ENCODE assay signal across 29 mouse cellular contexts in the genomic region with DNA sequence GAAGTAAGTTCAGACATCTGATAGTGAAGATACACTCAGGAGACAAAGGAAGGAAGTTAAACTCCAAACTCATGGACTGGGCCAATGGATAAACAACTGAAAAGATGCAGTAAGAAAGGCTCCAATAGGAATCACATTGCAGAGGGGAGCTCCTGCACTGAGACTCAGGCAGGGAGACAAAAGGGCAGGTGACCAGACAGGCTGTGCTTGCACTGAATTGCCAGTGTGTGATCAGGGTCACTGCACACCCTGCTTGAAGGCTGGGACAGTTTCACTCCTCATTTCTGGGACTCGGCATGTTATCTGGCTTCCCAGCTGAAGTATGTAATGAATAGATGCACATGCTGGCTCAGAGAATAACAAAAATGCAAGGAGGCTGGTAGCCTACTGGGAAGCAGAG. TPM values are rescaled to one million over a fixed set of nuclear protein-coding genes. Genes with fewer than 3 reads are reported as not detected.
A peak's percentile ranks its signal among the peaks of the same experiment; 100 is the strongest.
DNase-seq lines count a peak whose midpoint lies in the region; ATAC-seq and TF ChIP-seq lines count a peak whose summit lies in the region.
"Had no signal": no experiment of that assay in that cellular context is flagged by ENCODE, and none has a peak within 500 bp of the region (broad histone marks: within the 10 kb centered on the region; RNA-seq: fewer than 3 reads in every experiment).

No protein-coding gene starts in this region.

- ATAC-seq in kidney, embryonic 15.5 days (replicated peaks; ENCODE audit: low FRiP score): peak; percentile 62; the same call in 1 of the 2 replicates
- 0 out of 2 replicates have a peak, but pooled peaks have one; percentile 47 for ATAC-seq in lung, postnatal 0 days
- ATAC-seq: CD4-positive, CD25-positive, alpha-beta regulatory T cell, adult 4 months; forebrain, embryonic 14.5 days; Patski had no signal

- WGBS in heart, embryonic 10.5 days: 61% methylated on average over 1 of the region's 1 CpGs
- WGBS in kidney, embryonic 15.5 days: 45% methylated on average over 1 of the region's 1 CpGs
- WGBS in lung, postnatal 0 days: 46% methylated on average over 1 of the region's 1 CpGs

- TF ChIP-seq CTCF in lung, postnatal 0 days (IDR thresholded peaks at IDR 0.05): no peak

- H3K9ac ChIP-seq in kidney, embryonic 15.5 days: no peak overlapping the region
- no peak overlapping the region for H3K9ac ChIP-seq in lung, postnatal 0 days (replicated peaks; ENCODE audit: low read depth)
- H3K9ac ChIP-seq: embryonic facial prominence, embryonic 13.5 days; embryonic facial prominence, embryonic 15.5 days; forebrain, embryonic 12.5 days had no signal

- H3K4me3 ChIP-seq in heart, embryonic 10.5 days: no peak overlapping the region
- no peak overlapping the region for H3K4me3 ChIP-seq in kidney, embryonic 15.5 days (replicated peaks)
- no peak overlapping the region for H3K4me3 ChIP-seq in lung, postnatal 0 days (ENCODE audit: low read depth, low read length)
- H3K4me3 ChIP-seq: embryonic facial prominence, embryonic 13.5 days; embryonic facial prominence, embryonic 15.5 days; erythroblast, embryonic 14.5 days; forebrain, embryonic 10.5 days; forebrain, embryonic 12.5 days had no signal

- H3K27me3 ChIP-seq in heart, embryonic 10.5 days (ENCODE audit: insufficient read depth, poor library complexity, severe bottlenecking): no peaks in the 10 kb centered on the region
- no peaks in the 10 kb centered on the region for H3K27me3 ChIP-seq in kidney, embryonic 15.5 days
- no peaks in the 10 kb centered on the region for H3K27me3 ChIP-seq in lung, postnatal 0 days (replicated peaks; ENCODE audit: insufficient read depth, low read length)
- H3K27me3 ChIP-seq: CH12.LX; embryonic facial prominence, embryonic 13.5 days; embryonic facial prominence, embryonic 15.5 days; forebrain, embryonic 12.5 days; Patski had no signal

- no peak overlapping the region for H3K4me2 ChIP-seq in kidney, embryonic 15.5 days
- H3K4me2 ChIP-seq in lung, postnatal 0 days (replicated peaks; ENCODE audit: low read depth, low read length): no peak overlapping the region
- H3K4me2 ChIP-seq: embryonic facial prominence, embryonic 13.5 days; embryonic facial prominence, embryonic 15.5 days; forebrain, embryonic 12.5 days had no signal

- TF ChIP-seq EP300 in lung, postnatal 0 days (IDR thresholded peaks at IDR 0.05): peak; percentile 31; the same call in 1 of the 2 replicates

- H3K4me1 ChIP-seq in heart, embryonic 10.5 days: no peaks in the 10 kb centered on the region
- no peaks in the 10 kb centered on the region for H3K4me1 ChIP-seq in kidney, embryonic 15.5 days
- H3K4me1 ChIP-seq in lung, postnatal 0 days (ENCODE audit: insufficient read depth, low read depth, low read length): no peaks in the 10 kb centered on the region
- H3K4me1 ChIP-seq: embryonic facial prominence, embryonic 13.5 days; embryonic facial prominence, embryonic 15.5 days; forebrain, embryonic 10.5 days; forebrain, embryonic 12.5 days had no signal

- H3K9me3 ChIP-seq in heart, embryonic 10.5 days: no peaks in the 10 kb centered on the region
- no peaks in the 10 kb centered on the region for H3K9me3 ChIP-seq in kidney, embryonic 15.5 days (replicated peaks)
- no peaks in the 10 kb centered on the region for H3K9me3 ChIP-seq in lung, postnatal 0 days (ENCODE audit: low read length)
- H3K9me3 ChIP-seq: embryonic facial prominence, embryonic 13.5 days; embryonic facial prominence, embryonic 15.5 days; forebrain, embryonic 10.5 days; forebrain, embryonic 12.5 days; G1E had no signal

- H3K27ac ChIP-seq in heart, embryonic 10.5 days: no peak overlapping the region
- H3K27ac ChIP-seq in kidney, embryonic 15.5 days: no peak overlapping the region
- no peak overlapping the region for H3K27ac ChIP-seq in lung, postnatal 0 days (ENCODE audit: low read length)
- H3K27ac ChIP-seq: embryonic facial prominence, embryonic 13.5 days; embryonic facial prominence, embryonic 15.5 days; forebrain, embryonic 10.5 days; forebrain, embryonic 12.5 days had no signal

- peak; percentile 36 for DNase-seq in heart, adult 11 months
- no peak for DNase-seq in heart, embryonic 10.5 days (ENCODE audit: low spot score)
- DNase-seq in kidney, postnatal 14 days: no peak
- DNase-seq in lung, postnatal 0 days (ENCODE audit: low spot score): no peak
- DNase-seq in lung, postnatal 36 days: no peak
- peak; percentile 19 for DNase-seq in ovary, postnatal 36 days (ENCODE audit: low spot score)
- DNase-seq in ovary, postnatal 14 days (ENCODE audit: low spot score): no peak
- DNase-seq: adrenal gland, adult 2 months; adrenal gland, postnatal 10 days; adrenal gland, postnatal 25 days; B cell, adult 2 months; cerebellum, adult 11 months; cerebellum, adult 18-20 months; cerebellum, adult 8-10 months; cerebellum, adult 9-11 months; cerebellum, postnatal 14 days; cerebellum, postnatal 36 days; embryo, embryonic 11 days had no signal

- H3K36me3 ChIP-seq in heart, embryonic 10.5 days: no peaks in the 10 kb centered on the region
- H3K36me3 ChIP-seq in kidney, embryonic 15.5 days: no peaks in the 10 kb centered on the region
- no peaks in the 10 kb centered on the region for H3K36me3 ChIP-seq in lung, postnatal 0 days (ENCODE audit: insufficient read depth, low read length)
- H3K36me3 ChIP-seq: embryonic facial prominence, embryonic 13.5 days; embryonic facial prominence, embryonic 15.5 days; forebrain, embryonic 10.5 days; forebrain, embryonic 12.5 days; G1E had no signal

RNA-seq across cellular contexts. Expression of gene Serpinb1b, which starts 15.3 kb away (rescaled TPM):
- polyA plus RNA-seq in heart, embryonic 10.5 days (2016; fragmentation: Nextera tagmentation; extraction: Ambion mirVana): not detected in 2 replicates
- not detected in 2 replicates for polyA plus RNA-seq in kidney, embryonic 15.5 days (2015; fragmentation: Nextera tagmentation; extraction: Ambion mirVana)
- 0.63 and 0.69 TPM in 2 replicates for polyA plus RNA-seq in lung, postnatal 0 days (2015; fragmentation: Nextera tagmentation; extraction: Ambion mirVana)
- polyA plus RNA-seq: CD4-positive, CD25-positive, alpha-beta regulatory T cell, adult 4 months; erythroblast, embryonic 14.5 days; forebrain, embryonic 10.5 days; G1E had no signal

RNA-seq across cellular contexts. Expression of gene Serpinb9b, which starts 35.8 kb away (rescaled TPM):
- polyA plus RNA-seq in heart, embryonic 10.5 days (2016; fragmentation: Nextera tagmentation; extraction: Ambion mirVana): 0.92 and 1.0 TPM in 2 replicates
- 0.14 TPM in 1 of 2 replicates, not detected in the other for polyA plus RNA-seq in kidney, embryonic 15.5 days (2015; fragmentation: Nextera tagmentation; extraction: Ambion mirVana)
- polyA plus RNA-seq in lung, postnatal 0 days (2015; fragmentation: Nextera tagmentation; extraction: Ambion mirVana): 1.9 and 3.1 TPM in 2 replicates
- polyA plus RNA-seq: embryonic facial prominence, embryonic 13.5 days; erythroblast, embryonic 14.5 days; forebrain, embryonic 10.5 days; G1E had no signal

RNA-seq across cellular contexts. Expression of gene Serpinb9, which starts 60.0 kb away (rescaled TPM):
- 4.2 and 4.4 TPM in 2 replicates for polyA plus RNA-seq in heart, embryonic 10.5 days (2016; fragmentation: Nextera tagmentation; extraction: Ambion mirVana)
- polyA plus RNA-seq in kidney, embryonic 15.5 days (2015; fragmentation: Nextera tagmentation; extraction: Ambion mirVana): 8.8 and 9.3 TPM in 2 replicates
- 75.2 and 83.1 TPM in 2 replicates for polyA plus RNA-seq in lung, postnatal 0 days (2015; fragmentation: Nextera tagmentation; extraction: Ambion mirVana)

Comparison
In these comparisons a context has a peak if more than half of its experiments do, and no peak if none do; other contexts are left out.
1. DNase-seq: peak in heart, adult 11 months (single experiment) and ovary, postnatal 36 days (single experiment); none in heart, embryonic 10.5 days (single experiment), kidney, postnatal 14 days (single experiment), lung, postnatal 0 days (single experiment), lung, postnatal 36 days (single experiment) and ovary, postnatal 14 days (single experiment).